Mouse (Mus musculus): ENCODE results near the gene Tmem132e. TPM values are rescaled to one million over a fixed set of nuclear protein-coding genes. Genes with fewer than 3 reads are reported as not detected.

Gene Tmem132e
- total RNA-seq (2021) (under 1 TPM; 0.62 to 0.72 TPM), polyA plus RNA-seq (2012; rRNA removed) (1.8 and 2.0 TPM in 2 replicates)
- long read RNA-seq, partial matches to known transcripts: 0 of 1 reads
- long read RNA-seq, other reads (novel, unspliced or antisense): 1 of 1 reads

GRCm38 (mm10) chr11:82388371-82389313 lies at the start of gene Tmem132e:
TSS of gene Tmem132e (plus strand) at chr11:82388900.
- peak; percentile 20 for DNase-seq

- DNase-seq: peak; percentile 88
These were observed 48.7 kb upstream of the Tmem132e start for GRCm38 (mm10) chr11:82339921-82340401.

GRCm38 (mm10) chr11:82340416-82340815 lies 48.3 kb upstream of the Tmem132e start:
- DNase-seq: no peak

GRCm38 (mm10) chr11:82340900-82341299 lies 47.8 kb upstream of the Tmem132e start:
- no peak for DNase-seq

GRCm38 (mm10) chr11:82351039-82351438 lies 37.7 kb upstream of the Tmem132e start:
- no peak for DNase-seq

GRCm38 (mm10) chr11:82370151-82370550 lies 18.5 kb upstream of the Tmem132e start:
- peak; percentile 5 for DNase-seq

GRCm38 (mm10) chr11:82371577-82371976 lies 17.1 kb upstream of the Tmem132e start:
- peak; percentile 5 for DNase-seq

GRCm38 (mm10) chr11:82380606-82381202 lies 8.0 kb upstream of the Tmem132e start:
- no peak for DNase-seq

GRCm38 (mm10) chr11:82386970-82387540 lies 1.6 kb upstream of the Tmem132e start:
- peak; percentile 28 for DNase-seq

GRCm38 (mm10) chr11:82387711-82388341 lies 874 bp upstream of the Tmem132e start:
- peak; percentile 14 for DNase-seq

- DNase-seq: peak; percentile 10
These were observed 944 bp downstream of the Tmem132e start for GRCm38 (mm10) chr11:82389396-82390291.

- no peak for DNase-seq
These were observed 3.6 kb downstream of the Tmem132e start for GRCm38 (mm10) chr11:82392341-82392740.

GRCm38 (mm10) chr11:82399621-82400020 lies 10.9 kb downstream of the Tmem132e start:
- DNase-seq: peak; percentile 49

GRCm38 (mm10) chr11:82405641-82406040 lies 16.9 kb downstream of the Tmem132e start:
- DNase-seq: no peak

GRCm38 (mm10) chr11:82406358-82407221 lies 17.9 kb downstream of the Tmem132e start:
- DNase-seq: no peak

GRCm38 (mm10) chr11:82412496-82412895 lies 23.8 kb downstream of the Tmem132e start:
- no peak for DNase-seq

GRCm38 (mm10) chr11:82418337-82419041 lies 29.8 kb downstream of the Tmem132e start:
- no peak for DNase-seq

GRCm38 (mm10) chr11:82421909-82422308 lies 33.2 kb downstream of the Tmem132e start:
- DNase-seq: no peak

GRCm38 (mm10) chr11:82423521-82423920 lies 34.8 kb downstream of the Tmem132e start:
- no peak for DNase-seq
